Mouse (Mus musculus) right cerebral cortex, postnatal 36 days (tissue): ENCODE data around the gene Tmem238.

Experiments
- DNase-seq, 2 experiments: peaks; one replicate each; pipeline ENCODE4 v3.0.0; 2022; ENCODE audit warnings: low spot score in 2 of 2, mixed read lengths in 1 of 2

Tmem238 gene

GRCm38 (mm10) chr7:4792278-4793212, 3.1 kb upstream of the Tmem238 start, which contains the start of gene Rpl28:
Gene Rpl28, plus strand, starts transcription at chr7:4792874.
- peak; percentile 92 to 95 for DNase-seq

DNA sequence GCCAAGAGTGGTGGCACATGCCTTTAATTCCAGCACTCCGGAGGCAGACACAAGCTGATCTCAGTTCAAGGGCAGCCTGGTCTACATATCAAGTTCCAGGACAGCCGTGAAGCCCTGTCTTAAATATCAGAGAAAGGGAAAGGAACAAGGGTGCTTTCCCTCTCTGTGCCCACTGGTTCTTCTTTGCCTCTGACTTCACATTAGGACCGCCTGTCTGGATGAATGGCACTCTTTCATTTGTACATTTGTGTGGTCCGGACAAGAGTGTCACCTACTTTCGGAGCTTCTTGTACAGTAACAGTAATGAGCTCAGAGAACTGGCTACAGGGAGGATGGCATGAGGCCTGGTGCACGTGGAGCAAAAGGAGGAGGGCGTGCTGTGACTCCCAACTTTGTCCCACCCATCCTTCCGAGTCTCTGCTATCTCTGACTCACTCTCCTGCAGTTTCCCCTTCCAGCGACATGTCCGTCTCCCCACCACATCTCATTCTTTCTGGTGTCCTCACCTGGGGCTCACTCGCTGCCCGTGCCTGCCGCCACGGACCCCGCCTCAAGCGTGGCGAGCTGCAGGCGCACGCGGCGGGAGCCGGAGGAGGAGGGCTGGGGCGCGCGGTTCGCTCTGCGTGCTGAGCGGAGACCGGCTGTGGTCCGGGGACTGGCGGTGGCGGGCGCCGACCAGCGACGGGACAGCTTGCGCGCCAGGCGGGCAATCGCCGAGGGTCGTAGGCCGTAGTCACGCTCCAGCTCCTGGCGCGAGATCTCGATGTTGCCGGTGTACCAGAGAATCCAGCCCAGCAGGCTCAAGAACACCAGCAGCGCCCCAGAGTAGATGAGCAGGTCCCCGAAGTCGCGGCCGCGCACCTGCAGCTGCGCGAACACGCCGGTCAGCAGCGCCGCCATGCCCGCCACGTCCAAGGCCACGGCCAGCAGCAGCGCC, 689 bp downstream of the Tmem238 start:
- peak in 1 of 2 experiments; percentile 35 for DNase-seq

GRCm38 (mm10) chr7:4783667-4784268, 5.7 kb downstream of the Tmem238 start:
- DNase-seq = peak; percentile 40 to 46

DNA sequence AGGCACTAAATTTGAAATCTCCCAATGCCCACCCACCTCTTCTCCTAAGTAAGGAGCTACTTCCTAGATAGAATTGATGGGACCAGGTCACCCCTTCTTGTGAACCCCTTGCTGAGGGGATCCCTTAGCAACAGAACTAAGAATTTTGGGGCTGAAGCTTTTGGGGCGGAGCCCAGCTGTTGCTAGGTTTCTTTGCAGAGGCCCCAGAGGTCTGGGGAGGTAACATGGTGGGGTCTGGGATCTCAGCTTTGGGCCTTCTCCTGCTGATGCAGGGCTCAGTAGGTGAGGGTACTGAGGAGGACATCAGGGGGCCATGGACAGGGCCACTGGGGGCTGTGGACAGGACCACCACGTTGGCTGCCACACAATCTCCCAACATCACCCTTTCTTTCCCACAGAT, 6.7 kb downstream of the Tmem238 start, which contains the start of the genes Il11 and Tmem190:
TSS of gene Il11 (minus strand) at position 101 of the 400 bp plus-strand sequence.
TSS of gene Tmem190 (plus strand) at position 179 of the 400 bp plus-strand sequence.
- DNase-seq = no peak

DNA sequence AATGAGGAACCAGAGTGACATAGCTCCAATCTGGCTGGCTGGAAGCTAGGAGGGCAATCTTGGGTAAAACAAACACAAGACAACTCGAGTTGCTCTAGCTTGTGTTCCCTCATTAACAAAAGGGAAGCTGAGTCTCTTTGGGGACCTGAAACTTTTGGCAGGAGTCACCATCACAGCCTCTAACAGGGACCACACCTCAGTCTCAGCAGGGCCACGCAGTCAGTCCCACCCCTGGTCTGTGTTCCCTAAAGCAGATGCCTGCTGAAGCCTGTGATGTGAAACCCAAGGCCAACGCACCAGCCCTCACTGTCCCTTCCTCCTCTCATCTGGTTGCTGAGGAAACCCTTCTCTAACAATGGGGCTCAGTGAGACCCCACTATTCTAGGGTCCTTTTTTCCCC, 7.3 kb downstream of the Tmem238 start:
- no peak for DNase-seq

- no peak for DNase-seq
Observed at GRCm38 (mm10) chr7:4779921-4780320, 9.5 kb downstream of the Tmem238 start.

GRCm38 (mm10) chr7:4777851-4778637, 11.4 kb downstream of the Tmem238 start:
- no peak for DNase-seq

DNA sequence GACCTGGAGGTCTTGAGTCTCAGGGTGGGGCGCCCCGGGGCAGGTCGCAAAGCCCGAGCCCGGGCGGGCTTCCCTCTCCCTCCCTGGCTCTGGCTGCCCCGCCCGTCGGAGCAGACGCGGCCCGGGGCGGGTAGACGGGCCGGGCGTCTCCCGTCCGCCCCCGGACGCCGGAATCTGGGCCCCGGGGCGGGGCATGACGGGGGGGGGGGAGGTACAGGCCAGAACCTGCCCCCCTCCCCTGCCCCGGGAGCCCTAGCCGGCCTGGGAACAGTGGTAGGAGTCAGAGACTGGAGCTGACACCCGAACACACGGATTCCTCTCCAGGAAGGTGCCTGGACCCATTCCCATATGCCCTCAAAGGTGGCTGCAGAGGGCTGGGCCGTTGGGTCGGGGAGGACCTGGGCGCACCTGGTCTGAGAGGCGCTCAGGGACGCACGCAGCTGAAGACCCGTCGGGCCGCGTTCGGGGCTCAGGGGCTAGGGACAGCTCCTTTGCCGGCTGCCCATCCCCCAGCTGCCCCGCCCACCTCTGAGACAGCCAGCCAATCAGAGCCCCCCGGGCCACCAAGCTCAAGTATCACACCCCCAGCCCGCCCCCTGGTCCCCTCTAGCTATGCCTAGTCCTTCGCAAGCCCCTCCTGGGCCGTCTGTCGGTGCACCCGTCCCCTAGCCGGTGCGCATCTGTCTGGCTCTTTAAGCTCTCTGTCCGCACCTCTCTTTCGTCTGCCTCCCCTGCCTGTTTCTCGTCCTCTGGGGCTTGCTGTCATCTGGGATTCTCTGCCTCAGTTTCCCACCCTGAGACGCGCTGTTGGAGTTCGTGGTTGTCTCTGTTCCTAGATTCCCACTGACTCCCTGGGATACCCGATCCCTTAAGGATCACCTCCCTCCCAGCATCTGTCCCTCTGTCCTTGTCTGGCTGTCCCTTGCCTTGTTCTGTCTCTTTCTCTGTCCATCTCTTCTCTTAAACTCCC, 12.3 kb downstream of the Tmem238 start:
- DNase-seq = no peak

DNA sequence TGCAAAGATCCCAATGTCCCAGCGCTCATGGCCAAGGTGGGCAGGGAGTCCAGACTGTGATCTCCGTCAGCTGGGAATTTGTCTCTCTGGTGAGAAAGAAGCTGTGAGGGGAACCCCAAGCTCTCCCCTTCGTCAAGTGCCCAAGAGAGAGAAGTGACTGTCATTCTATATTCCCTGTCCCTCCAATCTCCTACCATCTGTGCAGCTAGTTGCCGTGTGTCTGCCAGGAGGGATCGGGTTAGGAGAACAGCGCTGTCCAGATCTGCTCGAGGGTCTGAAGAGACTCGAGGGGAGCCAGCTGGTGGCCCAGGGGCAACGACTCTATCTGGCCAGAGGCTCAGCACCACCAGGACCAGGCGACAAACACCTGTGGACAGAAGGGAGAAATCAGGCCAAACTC, 13.3 kb downstream of the Tmem238 start:
- DNase-seq = no peak

- no peak for DNase-seq
Observed at GRCm38 (mm10) chr7:4771202-4771601, 18.3 kb downstream of the Tmem238 start, which contains the start of gene Fam71e2. Gene Fam71e2, minus strand, starts transcription at chr7:4771302.

DNA sequence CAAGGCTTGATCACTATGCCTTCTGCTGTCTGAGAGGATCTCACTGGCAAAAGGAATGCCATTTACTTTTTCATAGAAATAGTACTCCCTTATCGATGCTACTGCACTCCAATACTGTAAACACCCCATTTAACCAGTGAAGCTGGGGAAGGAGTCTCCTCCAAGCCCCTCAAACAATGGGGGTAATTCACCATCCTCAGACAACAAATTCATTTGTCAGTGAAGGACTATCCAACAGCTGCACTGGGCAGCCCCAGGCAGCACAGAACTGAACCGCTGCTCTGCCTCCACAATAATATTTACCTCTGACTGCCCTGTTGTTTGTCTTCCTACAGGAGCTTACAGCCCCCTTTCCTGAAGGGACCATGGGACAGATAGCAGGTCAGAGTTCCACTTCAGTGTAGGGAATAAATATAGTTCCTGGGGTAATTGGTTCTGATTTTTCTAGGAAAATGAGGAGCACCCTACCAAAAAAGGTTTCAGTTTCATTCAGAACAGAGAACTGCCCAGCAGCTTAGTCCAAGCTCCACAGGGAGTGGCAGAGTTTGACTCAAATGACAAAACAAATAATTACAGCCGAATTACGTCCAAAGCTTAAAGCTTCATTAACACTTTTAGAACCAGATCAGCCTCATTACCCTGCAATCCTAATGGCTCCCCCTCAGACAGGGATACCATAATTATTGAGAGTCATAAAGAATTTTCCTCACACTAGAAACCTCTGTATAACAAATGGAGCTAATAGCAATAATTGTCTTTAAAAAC, 24.3 kb downstream of the Tmem238 start:
- DNase-seq = no peak

GRCm38 (mm10) chr7:4759670-4760069, 29.8 kb downstream of the Tmem238 start:
- no peak for DNase-seq

DNA sequence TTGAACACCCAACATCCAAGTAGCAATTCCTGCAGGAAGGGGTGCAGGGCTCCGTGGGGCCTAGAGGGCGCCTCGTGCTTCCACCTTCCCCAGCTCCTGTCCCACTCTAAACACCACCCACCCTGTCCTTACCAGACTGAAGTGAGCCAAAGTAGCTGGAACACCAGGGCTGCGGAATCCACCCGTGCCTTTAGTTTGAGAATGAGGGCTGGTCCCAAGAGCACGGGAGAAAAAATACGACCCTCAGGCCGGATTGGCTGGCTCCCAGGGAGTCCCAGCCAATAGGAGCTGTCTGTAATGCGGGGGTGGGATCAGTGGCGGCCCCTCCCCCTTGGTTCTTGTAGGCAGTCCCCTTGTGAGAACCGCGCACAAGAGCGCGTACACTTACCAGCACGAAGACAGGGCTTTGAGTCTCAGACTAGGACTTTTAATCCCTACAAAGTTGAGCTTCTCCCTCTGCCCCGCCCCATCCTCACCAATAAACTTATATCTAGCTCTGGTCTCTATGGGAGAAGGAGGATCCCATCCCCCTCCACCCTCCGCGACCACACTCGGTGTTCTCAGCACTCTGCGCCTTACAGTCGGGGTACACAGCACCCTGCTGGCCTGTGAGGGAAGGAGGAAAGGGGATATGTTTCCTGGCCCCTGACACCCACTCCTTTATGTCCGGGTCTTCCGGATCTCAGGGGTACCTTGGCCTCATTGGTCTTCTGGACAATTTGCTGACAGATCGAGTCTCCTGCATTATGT, 36.5 kb downstream of the Tmem238 start, which contains the start of gene Cox6b2:
TSS of gene Cox6b2 (minus strand) at position 274 of the 750 bp plus-strand sequence.
- peak; percentile 28 to 50 for DNase-seq

DNA sequence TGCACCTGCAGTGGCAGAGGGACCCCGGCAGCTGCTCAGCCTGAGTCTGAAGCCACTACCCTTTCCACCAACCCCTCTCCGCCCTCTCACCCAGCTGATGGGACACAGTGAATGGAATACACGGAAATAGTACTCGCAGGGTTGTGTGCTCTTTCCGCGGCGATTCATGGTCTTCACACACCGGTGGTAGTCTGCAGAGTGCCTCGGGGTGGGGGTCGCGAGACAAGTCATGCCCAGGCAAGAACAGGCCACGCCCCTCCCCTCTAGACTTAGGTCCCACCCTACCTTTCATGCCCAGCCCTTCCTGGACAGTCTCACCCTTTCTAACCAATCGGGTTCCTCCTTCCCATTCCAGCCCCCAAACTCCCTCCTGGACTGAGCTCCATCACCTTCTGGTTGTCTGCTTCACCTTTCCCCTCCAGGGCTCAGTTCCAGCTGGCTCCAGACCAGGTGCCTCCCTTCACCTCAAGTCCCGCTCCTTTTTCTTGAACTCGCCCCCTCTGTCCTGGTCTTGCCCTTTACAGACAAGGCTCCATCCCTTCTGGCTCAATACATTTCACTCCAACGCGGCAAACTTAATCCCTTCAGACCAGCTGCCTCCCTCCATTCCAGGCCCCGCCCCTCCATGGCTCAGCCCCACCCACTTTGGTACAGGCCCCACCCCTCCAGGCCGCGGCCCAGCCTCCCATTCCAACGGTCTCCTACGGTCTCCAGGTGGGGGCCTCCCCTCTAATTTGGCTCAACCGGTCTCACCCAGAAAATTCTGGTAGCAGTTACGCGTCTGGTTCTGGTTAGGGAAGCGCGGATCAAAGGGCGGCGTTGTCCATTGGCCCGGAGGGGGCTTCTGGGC, 37.3 kb downstream of the Tmem238 start:
- no peak for DNase-seq

GRCm38 (mm10) chr7:4749169-4749568, 40.3 kb downstream of the Tmem238 start:
- no peak for DNase-seq

DNA sequence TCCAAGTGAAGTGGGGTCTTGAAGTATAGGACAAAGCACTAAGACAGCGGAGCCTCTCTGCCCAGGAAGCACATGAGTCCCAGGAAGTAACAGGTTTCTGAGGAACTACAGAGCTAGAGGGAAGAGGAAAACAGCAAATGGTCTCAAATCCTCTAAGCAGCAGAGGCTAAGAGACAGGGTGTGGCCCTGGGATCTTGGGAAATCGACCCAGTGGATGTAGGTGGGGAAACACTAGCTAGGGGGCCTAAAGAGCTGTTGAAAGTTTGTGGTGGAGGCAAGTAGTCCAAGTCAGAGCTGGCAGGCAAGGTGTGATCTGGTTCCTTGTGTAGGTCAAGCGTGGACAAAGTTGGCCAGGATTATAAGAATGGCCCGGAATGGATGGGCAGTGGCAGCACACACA, 41.1 kb downstream of the Tmem238 start:
- DNase-seq = no peak
